ENCODE assay signal across 16 mouse cellular contexts in the genomic region with DNA sequence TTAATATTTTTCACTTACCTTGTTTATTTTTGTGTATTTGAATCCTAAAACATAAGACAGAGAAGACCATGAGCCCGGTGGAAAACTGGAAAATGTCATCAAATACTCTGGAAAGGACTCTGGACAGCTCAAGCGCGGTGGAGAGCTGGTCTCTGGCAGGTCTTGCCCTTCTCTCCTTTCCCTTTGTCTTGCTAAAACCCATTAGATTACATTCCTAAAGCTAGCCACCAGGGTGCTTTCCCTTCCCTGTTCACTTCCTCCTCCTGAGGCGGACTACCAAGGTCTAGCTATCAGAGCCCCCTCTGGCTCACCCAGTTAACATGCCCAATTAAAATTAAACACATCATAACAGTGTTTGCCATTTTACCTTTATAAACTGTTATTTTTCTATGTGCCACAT.
"Had no signal": no experiment of that assay in that cellular context is flagged by ENCODE, and none has a peak within 500 bp of the region (broad histone marks: within the 10 kb centered on the region; RNA-seq: fewer than 3 reads in every experiment).

No protein-coding gene starts in this region.

- H3K4me1 ChIP-seq: limb, embryonic 10.5 days; liver, embryonic 15.5 days; midbrain, embryonic 15.5 days; neural tube, embryonic 13.5 days; stomach, embryonic 15.5 days had no signal

- DNase-seq: kidney, postnatal 10 days; kidney, postnatal 4 days; lung, adult 2 months; lung, postnatal 36 days; right cerebral cortex, postnatal 14 days; thymus, adult 2 months; thymus, postnatal 4 days had no signal

- H3K27ac ChIP-seq: layer of hippocampus, adult 2 months; left cerebral cortex, adult 2 months; limb, embryonic 10.5 days; liver, embryonic 15.5 days; midbrain, embryonic 10.5 days; midbrain, embryonic 15.5 days; neural tube, embryonic 13.5 days; stomach, embryonic 15.5 days had no signal

- ATAC-seq: lung, postnatal 0 days; midbrain, embryonic 15.5 days had no signal

- H3K27me3 ChIP-seq: liver, embryonic 15.5 days; midbrain, embryonic 15.5 days; neural tube, embryonic 13.5 days; stomach, embryonic 15.5 days had no signal

- H3K36me3 ChIP-seq: limb, embryonic 10.5 days; liver, embryonic 15.5 days; midbrain, embryonic 10.5 days; midbrain, embryonic 15.5 days; neural tube, embryonic 13.5 days; stomach, embryonic 15.5 days had no signal

- H3K9ac ChIP-seq: liver, embryonic 15.5 days; midbrain, embryonic 15.5 days; neural tube, embryonic 13.5 days; stomach, embryonic 15.5 days had no signal

- H3K9me3 ChIP-seq: limb, embryonic 10.5 days; liver, embryonic 15.5 days; midbrain, embryonic 10.5 days; midbrain, embryonic 15.5 days; neural tube, embryonic 13.5 days; stomach, embryonic 15.5 days had no signal

- H3K4me3 ChIP-seq: layer of hippocampus, adult 2 months; left cerebral cortex, adult 2 months; limb, embryonic 10.5 days; liver, embryonic 15.5 days; midbrain, embryonic 10.5 days; midbrain, embryonic 15.5 days; neural tube, embryonic 13.5 days; stomach, embryonic 15.5 days had no signal
